Mouse (Mus musculus) cerebellum, postnatal 10 days (tissue): ENCODE measurements around the gene Ccdc126.
A peak's percentile ranks its signal among the peaks of the same experiment; 100 is the strongest.

Source experiments
- DNase-seq, 2 experiments: peaks; one replicate each; pipeline ENCODE4 v3.0.0; 2021; ENCODE audit warnings: mixed read lengths in 2 of 2

Gene Ccdc126

DNA sequence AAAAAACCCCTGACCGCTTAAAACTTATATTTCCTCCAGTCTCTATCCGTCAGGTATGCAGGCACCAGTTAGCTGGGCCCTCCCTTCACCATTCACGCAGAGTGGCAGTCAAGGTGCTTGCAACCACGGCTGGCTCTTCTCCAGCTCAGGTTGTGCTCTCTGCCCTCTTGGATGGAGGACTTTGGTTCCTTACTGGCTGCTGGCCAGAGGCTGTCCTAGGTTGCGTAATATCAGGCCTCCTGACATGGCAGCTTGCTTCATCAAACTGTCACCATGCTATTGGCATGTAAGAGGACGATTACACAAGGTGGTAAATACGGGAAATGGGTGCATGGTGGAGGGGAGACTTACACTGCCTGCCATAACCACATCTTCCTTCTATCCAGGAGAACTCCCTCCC, 30.8 kb downstream of the Ccdc126 start:
- peak in 1 of 2 experiments; percentile 25 for DNase-seq

DNA sequence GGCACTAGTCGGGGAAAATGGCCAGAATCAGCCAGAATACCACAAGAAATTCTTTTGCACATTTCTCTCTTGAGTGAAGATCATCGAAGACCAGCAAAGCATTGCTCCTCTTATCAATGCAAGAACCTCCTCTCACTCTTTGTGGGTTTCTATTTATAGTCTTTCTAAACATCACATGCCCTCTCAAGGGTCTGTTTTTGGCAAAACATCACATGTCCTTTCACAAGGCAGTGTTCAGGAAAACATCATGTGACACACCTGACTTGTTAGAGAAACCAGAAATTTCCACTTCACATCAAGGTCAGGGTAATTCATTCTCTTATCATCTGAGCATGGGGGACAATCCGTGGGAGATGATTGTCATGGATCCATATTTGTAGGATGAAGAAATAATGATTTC, 35.5 kb downstream of the Ccdc126 start:
- no peak for DNase-seq

DNA sequence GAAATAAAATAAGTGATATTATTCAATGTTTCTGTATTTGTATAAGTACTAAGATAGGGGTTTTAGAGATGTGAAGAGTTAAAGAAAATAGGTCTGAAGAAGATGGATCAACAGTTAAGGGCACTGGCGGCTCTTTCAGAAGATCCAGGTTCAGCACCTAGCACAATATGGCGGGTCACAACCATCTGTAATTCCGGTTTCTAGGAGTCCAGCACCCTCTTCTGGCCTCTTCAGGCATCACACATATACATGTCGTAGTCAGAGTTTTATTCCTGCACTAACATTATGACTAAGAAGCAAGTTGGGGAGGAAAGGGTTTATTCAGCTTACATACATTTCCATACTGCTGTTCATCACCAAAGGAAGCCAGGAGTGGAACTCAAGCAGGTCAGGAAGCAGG, 36.1 kb downstream of the Ccdc126 start:
- no peak for DNase-seq

DNA sequence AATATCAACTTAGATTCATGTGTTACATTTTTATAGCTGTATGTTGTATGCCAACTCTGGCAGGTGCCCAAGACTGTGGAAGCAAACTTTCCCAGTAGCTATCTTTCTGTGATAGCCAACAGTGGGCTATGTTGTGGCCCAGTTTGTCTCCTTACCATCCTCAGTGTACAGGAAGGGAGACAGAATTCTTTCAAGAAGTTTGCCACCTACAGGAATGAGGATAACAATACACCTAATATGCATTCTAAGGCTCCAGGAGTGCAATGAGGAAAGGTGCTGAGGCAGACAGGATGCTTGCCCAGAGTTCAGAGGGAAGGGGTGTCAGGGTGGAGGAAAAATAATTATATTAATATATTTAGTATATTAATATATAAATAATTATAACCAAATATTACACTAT, 41.3 kb downstream of the Ccdc126 start:
- no peak for DNase-seq

DNA sequence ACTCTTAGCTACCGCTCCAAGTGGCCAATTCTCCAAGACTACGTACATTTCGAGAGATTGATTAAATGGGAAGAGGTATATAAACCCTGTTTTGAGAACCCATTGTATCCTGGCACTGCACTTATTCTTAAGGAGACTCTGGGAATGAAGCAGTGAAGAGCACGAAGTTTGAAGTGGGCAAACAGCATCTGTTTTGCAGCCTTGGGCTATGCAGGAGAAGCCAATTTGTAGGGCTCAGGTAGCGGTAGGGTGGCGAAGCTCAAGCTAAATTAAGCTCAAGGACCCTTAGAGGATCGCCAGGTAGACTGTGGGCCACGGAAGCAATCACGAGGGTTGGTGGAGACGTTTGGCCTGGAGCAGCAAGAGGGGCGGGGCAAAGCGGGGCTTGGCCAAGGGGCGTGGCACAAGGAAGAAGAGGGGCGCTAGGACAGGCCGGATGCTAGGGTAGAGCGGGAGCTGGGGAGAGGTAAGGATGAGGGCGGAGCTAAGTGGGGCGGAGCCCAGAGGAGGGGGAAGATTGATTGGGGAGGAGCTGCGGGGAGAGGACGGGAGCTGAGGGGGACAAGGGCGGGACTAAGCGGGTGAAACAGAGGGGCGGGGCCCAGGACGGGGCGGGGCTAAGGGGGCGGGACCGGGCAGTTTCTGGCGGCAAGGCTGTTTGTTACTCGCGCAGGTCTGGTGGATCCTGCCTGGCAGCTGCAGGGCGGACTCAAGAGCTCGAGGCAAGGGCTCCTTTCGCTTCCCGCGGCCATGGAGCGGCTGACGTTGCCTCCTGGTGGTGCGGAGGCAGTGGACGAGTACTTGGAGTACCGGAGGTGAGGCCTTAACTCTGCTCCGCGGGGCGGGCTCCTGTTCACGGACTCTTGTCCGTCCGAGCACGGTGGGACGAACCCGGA, 48.3 kb downstream of the Ccdc126 start, which contains the start of gene Fam221a:
Fam221a (plus strand) TSS at position 581 of the 896 bp plus-strand sequence.
- DNase-seq, result peak; percentile 86 to 89

DNA sequence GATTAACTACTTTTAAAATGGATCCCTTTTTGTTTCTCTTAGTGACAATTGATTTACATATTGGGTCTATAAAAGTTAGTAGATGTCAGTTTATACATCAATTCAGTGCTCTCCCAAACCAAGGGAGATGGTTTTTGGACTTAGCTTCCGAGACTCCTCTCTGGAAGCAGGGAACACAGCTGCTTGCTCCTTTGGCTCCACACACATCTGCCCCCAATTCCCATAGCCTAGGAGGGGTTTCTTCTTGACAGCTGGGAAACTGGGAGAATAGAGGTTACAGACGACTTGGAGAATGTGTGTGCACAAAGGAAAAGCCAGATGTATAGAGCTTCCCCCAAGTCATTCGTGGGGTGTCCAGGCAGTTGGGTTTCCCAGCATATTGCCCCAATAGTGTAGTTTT, 49.1 kb downstream of the Ccdc126 start:
- no peak for DNase-seq

DNA sequence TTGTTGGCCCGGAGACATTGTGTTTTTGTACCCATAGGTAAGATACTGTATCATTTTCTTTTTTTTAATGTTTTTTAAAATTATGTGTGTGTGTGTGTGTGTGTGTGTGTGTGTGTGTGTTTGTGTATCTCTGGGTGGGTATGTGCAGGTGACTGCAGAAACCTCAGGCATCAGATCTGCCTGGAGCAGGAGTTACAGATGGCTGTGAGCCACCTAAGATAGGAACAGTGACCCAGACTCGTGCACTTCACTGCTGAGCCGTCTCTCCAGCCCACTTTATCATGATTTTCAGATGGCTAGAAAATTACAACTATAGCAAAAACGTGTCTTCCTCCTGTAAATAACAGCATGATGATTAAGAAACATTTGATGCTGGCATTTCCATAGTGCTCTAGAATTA, 53.6 kb downstream of the Ccdc126 start:
- no peak for DNase-seq

DNA sequence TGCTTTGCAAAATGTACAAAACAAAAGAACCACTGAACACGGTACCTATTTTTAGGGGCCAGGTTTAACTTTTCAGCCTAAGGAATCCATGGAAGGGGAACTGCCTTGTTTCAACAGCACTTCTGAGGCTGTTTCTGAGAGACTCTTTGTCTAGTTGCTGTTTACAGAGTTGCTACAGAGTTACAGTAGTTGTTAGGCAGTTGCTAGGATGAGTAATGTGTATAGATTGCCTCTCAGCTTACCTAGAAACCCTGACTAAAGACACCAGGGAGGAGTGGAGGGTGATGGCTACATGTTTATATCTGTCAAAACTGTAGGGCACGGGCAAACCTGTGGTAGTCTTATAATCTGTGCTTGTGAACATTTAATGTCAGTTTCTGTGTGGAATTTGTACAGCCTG, 54.9 kb downstream of the Ccdc126 start:
- DNase-seq, result no peak

DNA sequence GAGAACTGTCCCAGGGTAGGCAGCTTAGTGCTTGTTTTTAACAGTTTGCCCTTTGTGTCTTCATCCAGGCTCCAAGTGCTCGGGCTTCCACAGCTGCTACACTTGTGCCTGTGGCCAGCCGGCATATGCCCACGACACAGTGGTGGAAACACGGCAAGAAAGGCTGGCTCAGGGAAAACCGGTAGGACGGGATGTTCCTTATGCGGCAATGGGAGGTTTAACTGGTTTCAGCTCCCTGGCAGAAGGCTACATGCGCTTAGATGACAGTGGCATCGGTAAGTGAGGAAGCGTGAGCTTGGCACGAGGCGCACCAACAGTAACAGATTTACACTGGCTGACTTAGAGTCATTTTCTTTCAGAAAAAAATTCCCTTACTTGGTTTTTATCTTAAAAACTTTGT, 59.3 kb downstream of the Ccdc126 start:
- no peak for DNase-seq
